Mouse (Mus musculus) cerebellum, adult 2 months (tissue): ENCODE results near the gene Lbhd1. TPM values are rescaled to one million over a fixed set of nuclear protein-coding genes. Genes with fewer than 3 reads are reported as not detected.

Experiments used
- DNase-seq, 2 experiments: peaks; one replicate each; pipeline ENCODE4 v3.0.0; 2021
- H3K27ac ChIP-seq: fragments of 200-500 bp; 2 replicates; pipeline ENCODE4 v1.5.1; 2012; ENCODE audit warnings: low read length, control low read depth, inconsistent platforms; ENCODE audit not compliant: insufficient read depth
- H3K27me3 ChIP-seq: fragments of 200-500 bp; 2 replicates; pipeline ENCODE4 v1.6.1; 2012; ENCODE audit warnings: inconsistent platforms, mild to moderate bottlenecking, low read length, moderate library complexity; ENCODE audit not compliant: control insufficient read depth, insufficient read depth
- H3K4me1 ChIP-seq: fragments of 200-500 bp; 2 replicates; pipeline ENCODE4 v1.6.1; 2011; ENCODE audit warnings: low read length; ENCODE audit not compliant: control insufficient read depth, insufficient read depth
- H3K4me3 ChIP-seq: fragments of 200-500 bp; replicated peaks from 2 replicates; pipeline ENCODE3; 2011; ENCODE audit warnings: mild to moderate bottlenecking, low read depth, low read length, control low read depth; ENCODE audit not compliant: insufficient read depth
- CTCF ChIP-seq: fragments of 200-500 bp; IDR thresholded peaks from 2 replicates; pipeline ENCODE4 v1.5.1; 2011; ENCODE audit warnings: low read depth, mild to moderate bottlenecking, control low read depth, low read length, moderate library complexity, borderline replicate concordance; ENCODE audit not compliant: insufficient read depth
- POLR2A ChIP-seq: fragments of 200-500 bp; IDR thresholded peaks from 2 replicates; pipeline ENCODE4 v1.6.1; 2011; ENCODE audit warnings: low read length, control low read depth, borderline replicate concordance; ENCODE audit not compliant: insufficient read depth
- WGBS: fragments of 180-500 bp; shearing (Covaris S2); methylation state at CpG from one replicate; pipeline ENCODE4 v1.1.7; 2018; 5-methylcytosine and 5-hydroxymethylcytosine counted together
- polyA plus RNA-seq: library from polyadenylated mRNA; depleted of rRNA; stranded (reverse); fragments of >200 nt; gene quantifications from 2 replicates; pipeline ENCODE4 v1.2.3, GENCODE M21; 2012; rRNA removed

Gene Lbhd1
- polyA plus RNA-seq, 1 experiment = 5.1 TPM

DNA sequence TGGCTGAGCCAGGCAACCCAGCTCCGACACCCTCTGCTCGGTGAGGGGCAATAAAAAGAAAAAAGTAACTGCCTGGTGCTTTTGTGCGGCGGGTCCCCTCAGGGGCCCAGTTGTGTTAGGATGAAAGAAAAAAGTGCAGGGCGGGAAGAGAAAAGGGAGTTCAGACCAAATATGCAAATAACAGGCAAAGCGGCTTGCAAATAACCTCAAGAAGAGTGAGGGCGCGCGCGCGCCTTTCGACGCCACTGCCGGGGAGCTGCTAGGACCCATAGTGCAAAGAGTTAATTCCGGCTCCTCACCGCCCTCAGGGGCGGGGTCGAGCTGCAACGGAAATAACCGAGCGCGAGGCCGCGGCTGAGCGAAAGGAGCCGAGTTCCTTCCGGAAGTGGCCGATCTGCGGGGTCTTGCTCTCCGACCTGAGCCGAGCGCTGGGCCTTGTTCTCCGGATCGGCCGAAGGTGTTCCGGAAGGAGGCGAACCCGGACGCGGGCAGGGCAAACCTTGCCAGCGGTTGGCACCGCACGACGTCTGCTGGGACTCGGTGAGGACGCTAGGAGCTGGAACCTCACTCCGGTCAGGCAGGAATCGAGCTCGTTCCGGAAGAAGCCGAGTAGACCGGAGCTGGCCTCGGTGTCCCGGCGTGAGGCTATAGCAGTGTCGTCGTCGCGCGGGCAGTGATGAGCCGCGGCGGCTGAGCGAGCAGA lies 58.1 kb downstream of the Lbhd1 start, which contains the start of gene Mta2:
TSS of gene Mta2 (plus strand) at position 361 of the 703 bp plus-strand sequence.
- TF ChIP-seq CTCF (no peak), POLR2A (peak; percentile 84)

More for the DNA sequence above, 58.1 kb downstream of the Lbhd1 start, which contains the start of gene Mta2:
- Histone ChIP-seq H3K4me3 (peak within 1 kb of the TSS; percentile 68), H3K27ac (peak within 1 kb of the TSS; percentile 40), H3K27me3 (no peaks in the 10 kb centered on the region), H3K4me1 (peaks cover 10% of the 10 kb centered on the region)
- WGBS = under 1% methylated on average over 64 of the region's 64 CpGs
- DNase-seq = peak; percentile 97 to 98

Other genes starting within 250 kb of the Lbhd1 start
- gene Chrm1, start 219.9 kb upstream of the Lbhd1 start, polyA plus RNA-seq = 0.63 and 0.88 TPM in 2 replicates
- gene Slc3a2, start 160.4 kb upstream of the Lbhd1 start, polyA plus RNA-seq = 214 and 221 TPM in 2 replicates
- gene Wdr74, start 147.9 kb upstream of the Lbhd1 start, polyA plus RNA-seq = 55.5 and 57.6 TPM in 2 replicates
- 0.33 and 0.65 TPM in 2 replicates for gene 1700092M07Rik, start 143.0 kb upstream of the Lbhd1 start, polyA plus RNA-seq
- 116 and 119 TPM in 2 replicates for gene Stx5a, start 142.3 kb upstream of the Lbhd1 start, polyA plus RNA-seq
- gene Nxf1, start 126.7 kb upstream of the Lbhd1 start, polyA plus RNA-seq = 134 and 135 TPM in 2 replicates
- gene Tmem223, start 112.7 kb upstream of the Lbhd1 start, polyA plus RNA-seq = 169 and 170 TPM in 2 replicates
- 15.9 and 20.2 TPM in 2 replicates for gene Tmem179b, start 109.3 kb upstream of the Lbhd1 start, polyA plus RNA-seq
- 14.1 and 15.6 TPM in 2 replicates for gene Taf6l, start 97.3 kb upstream of the Lbhd1 start, polyA plus RNA-seq
- 155 and 157 TPM in 2 replicates for gene Polr2g, start 85.2 kb upstream of the Lbhd1 start, polyA plus RNA-seq
- 3.7 and 3.8 TPM in 2 replicates for gene Zbtb3, start 81.2 kb upstream of the Lbhd1 start, polyA plus RNA-seq
- gene Ttc9c, start 64.4 kb upstream of the Lbhd1 start, polyA plus RNA-seq = 34.4 and 36.0 TPM in 2 replicates
- gene Hnrnpul2, start 63.7 kb upstream of the Lbhd1 start, polyA plus RNA-seq = 97.7 and 101 TPM in 2 replicates
- not detected in 2 replicates for gene AC129217.1, start 54.0 kb upstream of the Lbhd1 start, polyA plus RNA-seq
- 148 and 155 TPM in 2 replicates for gene Bscl2, start 46.3 kb upstream of the Lbhd1 start, polyA plus RNA-seq
- gene Gng3, start 44.5 kb upstream of the Lbhd1 start, polyA plus RNA-seq = 218 and 236 TPM in 2 replicates
- gene Lrrn4cl, start 33.0 kb upstream of the Lbhd1 start, polyA plus RNA-seq = 0.78 and 0.85 TPM in 2 replicates
- 117 and 134 TPM in 2 replicates for gene Ubxn1, start 12.2 kb upstream of the Lbhd1 start, polyA plus RNA-seq
- gene Uqcc3, start 2.8 kb upstream of the Lbhd1 start, polyA plus RNA-seq = 69.3 and 76.7 TPM in 2 replicates
- not detected in 2 replicates for gene Gm49403, start 198 bp downstream of the Lbhd1 start, polyA plus RNA-seq
- gene 1810009A15Rik, start 5.1 kb downstream of the Lbhd1 start, polyA plus RNA-seq = 43.7 and 45.9 TPM in 2 replicates
- not detected in 2 replicates for gene Gm49416, start 5.2 kb downstream of the Lbhd1 start, polyA plus RNA-seq
- 17.7 and 18.0 TPM in 2 replicates for gene Ints5, start 9.3 kb downstream of the Lbhd1 start, polyA plus RNA-seq
- 105 and 116 TPM in 2 replicates for gene Ganab, start 14.3 kb downstream of the Lbhd1 start, polyA plus RNA-seq
- 224 and 238 TPM in 2 replicates for gene B3gat3, start 36.6 kb downstream of the Lbhd1 start, polyA plus RNA-seq
- gene Rom1, start 45.6 kb downstream of the Lbhd1 start, polyA plus RNA-seq = 24.1 and 24.2 TPM in 2 replicates
- gene Eml3, start 45.8 kb downstream of the Lbhd1 start, polyA plus RNA-seq = 40.2 and 45.0 TPM in 2 replicates
- 30.9 and 33.9 TPM in 2 replicates for gene Mta2, start 58.1 kb downstream of the Lbhd1 start, polyA plus RNA-seq
- 20.5 and 20.8 TPM in 2 replicates for gene Tut1, start 70.1 kb downstream of the Lbhd1 start, polyA plus RNA-seq
- gene Eef1g, start 83.3 kb downstream of the Lbhd1 start, polyA plus RNA-seq = 263 and 281 TPM in 2 replicates
- gene Ahnak, start 105.6 kb downstream of the Lbhd1 start, polyA plus RNA-seq = 5.3 and 5.8 TPM in 2 replicates
- not detected in 2 replicates for gene Scgb1a1, start 204.2 kb downstream of the Lbhd1 start, polyA plus RNA-seq